Mouse (Mus musculus) forebrain, postnatal 0 days (tissue): ENCODE measurements around the gene Slc17a4. TPM values are rescaled to one million over a fixed set of nuclear protein-coding genes. Genes with fewer than 3 reads are reported as not detected.

Source experiments
- ATAC-seq: fragments of 200-750 bp; cut with Nextera tagmentation; 2 replicates; pipeline ENCODE4 v1.8.0; 2017; ENCODE audit warnings: mild to moderate bottlenecking, moderate library complexity
- DNase-seq: peaks from one replicate; pipeline ENCODE4 v3.0.0-alpha.2; 2015
- H3K27ac ChIP-seq: fragments of 300-500 bp; sonication (generic); 2 replicates; pipeline ENCODE4 v1.5.1; 2014; ENCODE audit warnings: low read depth, mild to moderate bottlenecking, antibody characterized with exemption, low read length, moderate library complexity, mixed read lengths
- H3K27me3 ChIP-seq: fragments of 300-500 bp; sonication (generic); 2 replicates; pipeline ENCODE4 v1.6.1; 2014; ENCODE audit warnings: mild to moderate bottlenecking, low read length, mixed read lengths; ENCODE audit not compliant: insufficient read depth
- H3K36me3 ChIP-seq: fragments of 300-500 bp; sonication (generic); 2 replicates; pipeline ENCODE4 v1.6.1; 2014; ENCODE audit warnings: mild to moderate bottlenecking, moderate library complexity; ENCODE audit not compliant: insufficient read depth
- H3K4me1 ChIP-seq: fragments of 300-500 bp; sonication (generic); 2 replicates; pipeline ENCODE4 v1.6.1; 2014; ENCODE audit warnings: antibody characterized with exemption; ENCODE audit not compliant: insufficient read depth
- H3K4me2 ChIP-seq: fragments of 300-500 bp; sonication (generic); 2 replicates; pipeline ENCODE4 v1.6.1; 2014; ENCODE audit warnings: low read depth, mild to moderate bottlenecking, moderate library complexity
- H3K4me3 ChIP-seq: fragments of 300-500 bp; sonication (generic); 2 replicates; pipeline ENCODE4 v1.5.1; 2014; ENCODE audit warnings: low read depth, low read length, mixed read lengths
- H3K9ac ChIP-seq: fragments of 300-500 bp; sonication (generic); 2 replicates; pipeline ENCODE4 v1.6.1; 2014; ENCODE audit warnings: mild to moderate bottlenecking
- H3K9me3 ChIP-seq: fragments of 300-500 bp; sonication (generic); 2 replicates; pipeline ENCODE4 v1.6.1; 2016; ENCODE audit warnings: low read length
- CTCF ChIP-seq: sonication (generic); IDR thresholded peaks from 2 replicates; pipeline ENCODE4 v1.5.1; 2016; ENCODE audit warnings: antibody characterized with exemption, control low read depth, low read depth
- WGBS: fragments of 180-500 bp; shearing (Covaris S2); extraction: QIAGEN DNeasy Blood & Tissue Kit; methylation state at CpG from one replicate; pipeline ENCODE4 v1.1.7; 2014; 5-methylcytosine and 5-hydroxymethylcytosine counted together
- polyA plus RNA-seq: library from polyadenylated mRNA; unstranded; fragments of >200 nt; fragmentation: Nextera tagmentation; extraction: Ambion mirVana; gene quantifications from 2 replicates; pipeline ENCODE4 v1.2.1, GENCODE M21; 2015
- total RNA-seq: library from RNA; depleted of rRNA; stranded (reverse); fragments of >200 nt; gene quantifications from 2 replicates; pipeline ENCODE4 v1.2.3, GENCODE M21; 2014

Slc17a4 gene
- total and polyA plus RNA-seq, 2 experiments from 2014 or later: not detected

DNA sequence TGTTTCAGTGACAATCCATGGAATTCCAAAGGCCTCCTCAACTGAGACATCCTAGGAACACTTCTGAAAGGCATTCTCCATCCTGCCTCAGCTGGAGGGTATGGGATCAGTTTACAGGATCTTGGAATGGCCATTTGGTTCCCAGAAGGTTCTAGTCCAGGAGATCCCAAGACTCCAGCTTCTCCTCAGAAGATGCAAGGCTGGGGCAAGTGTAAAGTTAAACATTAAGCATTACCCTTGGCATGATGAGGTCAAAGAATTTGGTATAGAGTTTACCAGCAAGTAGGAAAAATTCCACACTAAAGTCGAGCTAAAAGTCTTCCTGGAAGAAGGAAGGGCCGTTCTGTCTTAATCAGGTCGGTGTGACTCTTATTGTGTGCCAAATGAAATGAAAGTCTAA, 44.8 kb downstream of the Slc17a4 start:
- ATAC-seq (no peak), DNase-seq (no peak)
- Histone ChIP-seq H3K27ac (no peak overlapping the region), H3K4me3 (no peak overlapping the region), H3K36me3 (no peaks in the 10 kb centered on the region), H3K9ac (no peak overlapping the region), H3K4me1 (no peaks in the 10 kb centered on the region), H3K27me3 (no peaks in the 10 kb centered on the region), H3K4me2 (no peak overlapping the region), H3K9me3 (no peaks in the 10 kb centered on the region)
- 86% methylated on average over 3 of the region's 3 CpGs for WGBS
- no peak for TF ChIP-seq CTCF

DNA sequence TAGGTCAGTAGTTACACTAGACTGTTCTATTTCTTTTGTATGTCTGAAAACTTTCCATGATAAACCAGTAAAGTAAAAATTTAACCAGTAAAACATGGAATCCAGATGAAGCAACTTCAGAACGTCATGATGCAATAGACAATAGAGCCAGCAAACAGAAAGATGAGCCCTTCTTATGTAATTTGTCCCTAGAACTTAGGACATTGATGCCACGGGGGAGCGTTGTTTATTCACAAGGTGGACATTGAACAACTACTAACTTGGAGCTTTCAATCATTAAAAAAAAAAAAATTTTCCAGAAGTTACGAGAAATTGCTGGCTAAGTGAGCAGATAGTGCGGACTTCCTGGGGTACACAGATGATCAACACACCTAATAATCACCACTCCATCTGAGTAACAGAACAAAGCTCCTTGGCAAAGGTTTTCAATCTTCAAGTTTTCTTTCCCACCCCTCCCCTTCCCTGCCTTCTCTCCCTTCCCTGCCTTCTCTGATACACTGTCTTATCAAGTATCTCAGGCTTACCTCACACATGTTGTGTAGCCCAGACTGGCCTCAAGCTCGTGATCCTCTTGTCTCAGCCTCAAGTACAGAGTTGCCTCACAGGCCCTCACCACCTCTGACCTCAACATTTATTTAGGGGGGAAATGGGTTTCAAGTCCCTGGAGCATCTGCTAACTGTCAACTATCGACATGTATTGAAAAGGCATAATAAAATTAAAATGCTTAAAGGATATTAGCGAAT, 45.8 kb downstream of the Slc17a4 start:
- Histone ChIP-seq H3K9ac (no peak overlapping the region), H3K27ac (no peak overlapping the region), H3K27me3 (no peaks in the 10 kb centered on the region), H3K9me3 (no peaks in the 10 kb centered on the region), H3K36me3 (no peaks in the 10 kb centered on the region), H3K4me2 (no peak overlapping the region), H3K4me3 (no peak overlapping the region), H3K4me1 (no peaks in the 10 kb centered on the region)
- DNase-seq: no peak
- no peak for ATAC-seq
- TF ChIP-seq CTCF: no peak
- 91% methylated on average over 8 of the region's 8 CpGs for WGBS

DNA sequence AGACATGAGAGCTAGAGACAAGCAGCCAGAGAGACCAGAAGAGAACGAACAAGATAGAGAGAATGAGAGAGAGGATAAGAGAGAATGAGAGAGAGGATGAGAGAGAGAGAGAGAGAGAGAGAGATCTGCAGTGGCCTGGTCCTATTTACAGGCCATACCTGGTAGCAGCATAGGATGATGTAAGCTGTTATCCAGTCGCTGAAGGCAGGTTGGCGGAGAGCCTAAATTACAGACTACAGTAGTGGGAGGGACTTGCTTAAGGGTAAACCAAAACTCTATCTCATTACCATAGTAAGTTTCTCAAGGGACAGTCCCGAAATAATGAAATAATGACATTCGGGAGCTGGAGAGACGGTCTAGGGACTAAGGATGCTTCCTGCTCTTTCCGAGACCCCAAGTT, 47.4 kb downstream of the Slc17a4 start, which contains the start of gene Slc17a1:
Slc17a1 (plus strand) TSS at position 346 of the 400 bp plus-strand sequence.
- Histone ChIP-seq H3K36me3 (no peaks in the 10 kb centered on the region), H3K9ac (no peak within 1 kb of the TSS), H3K4me1 (no peaks in the 10 kb centered on the region), H3K9me3 (no peaks in the 10 kb centered on the region), H3K4me3 (no peak within 1 kb of the TSS), H3K27ac (no peak within 1 kb of the TSS), H3K4me2 (no peak within 1 kb of the TSS), H3K27me3 (no peaks in the 10 kb centered on the region)
- ATAC-seq (no peak), DNase-seq (no peak)
- 76% methylated on average over 7 of the region's 7 CpGs for WGBS
- no peak for TF ChIP-seq CTCF

DNA sequence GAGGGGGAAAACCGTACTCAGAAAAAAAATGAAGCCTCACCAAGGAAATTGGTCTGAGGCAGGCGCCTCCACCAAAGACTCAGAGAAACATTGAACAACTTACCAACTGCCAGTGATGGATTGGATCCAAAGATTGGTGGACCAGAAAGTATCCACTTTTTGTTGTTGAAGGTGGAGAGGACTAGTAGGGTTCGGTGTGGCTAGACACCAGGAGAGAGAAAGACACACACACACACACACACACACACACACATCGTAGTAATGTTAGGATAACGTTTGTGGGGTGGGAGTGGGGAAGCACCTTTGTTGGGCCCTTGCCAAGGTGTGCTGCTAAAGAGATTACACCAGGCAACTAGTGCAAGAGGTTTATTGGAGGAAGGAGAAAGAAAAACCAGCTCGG, 47.8 kb downstream of the Slc17a4 start:
- H3K4me1 ChIP-seq: no peaks in the 10 kb centered on the region
- H3K27me3 ChIP-seq: no peaks in the 10 kb centered on the region
- TF ChIP-seq CTCF: no peak
- no peaks in the 10 kb centered on the region for H3K36me3 ChIP-seq
- ATAC-seq: no peak
- no peak overlapping the region for H3K4me2 ChIP-seq
- DNase-seq: no peak
- WGBS: 85% methylated on average over 6 of the region's 6 CpGs
- no peak overlapping the region for H3K4me3 ChIP-seq
- H3K9me3 ChIP-seq: no peaks in the 10 kb centered on the region
- H3K9ac ChIP-seq: no peak overlapping the region
- no peak overlapping the region for H3K27ac ChIP-seq

DNA sequence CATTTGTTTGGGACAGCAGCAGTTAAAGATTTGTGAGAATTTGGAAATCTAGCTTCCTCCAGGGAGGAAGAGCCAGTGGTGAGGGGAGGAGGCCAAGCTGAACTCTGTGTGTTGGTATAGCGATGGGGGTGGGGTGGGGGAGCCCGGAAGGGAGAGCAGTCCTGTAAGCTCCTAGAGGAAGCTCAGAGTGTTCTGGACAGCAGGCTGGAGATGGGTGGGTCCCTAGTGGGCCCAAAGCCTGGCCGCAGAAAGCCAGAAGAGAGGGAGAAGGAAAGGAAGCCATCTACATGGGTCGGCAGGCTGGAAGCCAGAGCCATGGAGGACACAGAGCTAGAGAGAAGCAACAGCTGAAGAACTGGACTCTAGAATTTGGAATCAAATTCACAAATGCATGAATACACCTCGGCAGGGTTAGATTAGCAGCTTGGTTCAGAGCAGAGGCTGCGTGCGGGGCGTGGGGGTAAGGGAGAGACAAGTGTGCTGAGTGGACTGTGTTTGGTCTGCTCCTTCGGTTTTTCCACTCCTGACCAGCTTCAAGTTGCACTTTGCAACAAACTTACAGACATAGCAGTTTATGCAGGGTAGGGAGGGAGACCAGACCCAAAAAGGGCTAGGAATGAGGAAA, 48.6 kb downstream of the Slc17a4 start:
- WGBS: 84% methylated on average over 9 of the region's 9 CpGs
- Histone ChIP-seq H3K4me1 (no peaks in the 10 kb centered on the region), H3K27ac (no peak overlapping the region), H3K9me3 (no peaks in the 10 kb centered on the region), H3K4me2 (no peak overlapping the region), H3K9ac (no peak overlapping the region), H3K4me3 (no peak overlapping the region), H3K27me3 (no peaks in the 10 kb centered on the region), H3K36me3 (no peaks in the 10 kb centered on the region)
- no peak for TF ChIP-seq CTCF
- DNase-seq (no peak), ATAC-seq (no peak)

DNA sequence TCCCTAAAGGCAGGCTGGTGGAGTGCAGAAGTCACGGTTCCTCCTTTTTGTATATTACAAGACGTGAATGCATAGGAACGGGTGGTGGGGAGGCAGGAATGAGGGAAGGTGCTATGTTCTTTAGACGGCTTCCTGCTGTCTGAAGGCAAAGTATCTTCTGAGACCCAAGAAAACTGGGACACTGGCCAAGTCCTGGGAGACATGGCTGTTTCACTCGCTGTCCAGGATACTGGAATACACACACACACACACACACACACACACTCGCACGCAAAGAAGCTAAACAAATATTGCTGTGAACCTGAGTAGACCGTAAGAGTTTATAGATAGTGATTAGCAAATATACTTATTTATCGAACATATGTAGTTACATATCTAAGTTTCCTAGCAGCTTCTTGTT, 50.1 kb downstream of the Slc17a4 start:
- Histone ChIP-seq H3K4me1 (no peaks in the 10 kb centered on the region), H3K4me3 (no peak overlapping the region), H3K4me2 (no peak overlapping the region), H3K9ac (no peak overlapping the region), H3K27me3 (no peaks in the 10 kb centered on the region), H3K9me3 (no peaks in the 10 kb centered on the region), H3K27ac (no peak overlapping the region), H3K36me3 (no peaks in the 10 kb centered on the region)
- no peak for DNase-seq
- WGBS: 79% methylated on average over 9 of the region's 9 CpGs
- TF ChIP-seq CTCF: no peak
- no peak for ATAC-seq

DNA sequence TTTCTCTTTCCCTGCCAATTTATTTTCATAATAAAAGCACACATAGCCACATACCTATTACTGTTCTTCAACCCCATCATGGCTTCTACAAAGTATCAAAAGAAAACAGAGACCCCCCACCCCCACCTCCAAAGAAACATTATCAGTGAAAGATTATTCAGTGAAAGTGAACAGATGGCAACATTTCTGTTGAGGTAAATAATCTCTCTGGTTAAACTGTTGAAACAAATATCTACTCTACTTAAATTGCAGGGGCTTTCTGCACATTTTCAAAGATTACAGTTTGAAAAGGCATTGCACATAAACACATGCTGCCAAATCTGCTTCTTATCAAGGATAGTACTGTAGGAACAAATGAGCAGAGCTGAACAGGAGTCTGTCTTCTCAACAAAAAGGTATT, 53.0 kb downstream of the Slc17a4 start:
- no peaks in the 10 kb centered on the region for H3K36me3 ChIP-seq
- H3K4me3 ChIP-seq: no peak overlapping the region
- H3K27ac ChIP-seq: no peak overlapping the region
- H3K9me3 ChIP-seq: no peaks in the 10 kb centered on the region
- no peak overlapping the region for H3K9ac ChIP-seq
- TF ChIP-seq CTCF: no peak
- DNase-seq (no peak), ATAC-seq (no peak)
- H3K4me2 ChIP-seq: no peak overlapping the region
- H3K27me3 ChIP-seq: no peaks in the 10 kb centered on the region
- H3K4me1 ChIP-seq: no peaks in the 10 kb centered on the region
